Mouse (Mus musculus) CH12.LX (cell line): ENCODE results near the gene Slc16a3. TPM values are rescaled to one million over a fixed set of nuclear protein-coding genes. Genes with fewer than 3 reads are reported as not detected.

Experiments
- DNase-seq: peaks from one replicate; pipeline ENCODE4 v3.0.0-alpha.2; 2013; ENCODE audit errors: extremely low read depth
- H3K27ac ChIP-seq: 2 replicates; pipeline ENCODE4 v1.5.1; 2012; ENCODE audit warnings: low read depth, mild to moderate bottlenecking, control low read depth, moderate library complexity; ENCODE audit not compliant: insufficient read depth
- H3K27me3 ChIP-seq: replicated peaks from 2 replicates; pipeline ENCODE3; 2012; ENCODE audit warnings: inconsistent platforms
- H3K36me3 ChIP-seq, 2 experiments: replicated peaks in 1 of 2; 2 replicates each; pipeline versions ENCODE3 to v1.6.1; 2012; ENCODE audit warnings: inconsistent platforms in 1 of 2, low read length in 1 of 2, mild to moderate bottlenecking in 1 of 2, mixed read lengths in 1 of 2, moderate library complexity in 1 of 2; ENCODE audit not compliant: control insufficient read depth in 1 of 2, insufficient read depth in 1 of 2
- H3K4me1 ChIP-seq, 2 experiments: 2 replicates each; pipeline ENCODE4 v1.6.1; 2012; ENCODE audit warnings: inconsistent platforms in 1 of 2, moderate library complexity in 1 of 2; ENCODE audit not compliant: insufficient read depth in 2 of 2, control insufficient read depth in 1 of 2
- H3K4me2 ChIP-seq: 2 replicates; pipeline ENCODE4 v1.6.1; 2012; ENCODE audit warnings: low read depth, mild to moderate bottlenecking, control low read depth; ENCODE audit not compliant: poor library complexity, insufficient read depth, severe bottlenecking
- H3K4me3 ChIP-seq, 3 experiments: fragments of 150-350 bp in 1 of 3; sonication (generic) in 1 of 3; replicated peaks in 1 of 3; 2 replicates each; pipeline versions ENCODE3 to v1.5.1; 2011 to 2012; ENCODE audit warnings: low read depth in 2 of 3, low read length in 2 of 3, mild to moderate bottlenecking in 2 of 3, moderate library complexity in 2 of 3, control low read depth in 1 of 3, improper control_type of control experiment in 1 of 3, inconsistent platforms in 1 of 3, mixed read lengths in 1 of 3; ENCODE audit not compliant: poor library complexity in 1 of 3
- H3K79me2 ChIP-seq: replicated peaks from 2 replicates; pipeline ENCODE4 v1.6.1; 2012; ENCODE audit warnings: mild to moderate bottlenecking, moderate library complexity; ENCODE audit not compliant: control insufficient read depth, poor library complexity, insufficient read depth, severe bottlenecking; ENCODE audit errors: extremely low read depth
- H3K9ac ChIP-seq: 2 replicates; pipeline ENCODE4 v1.6.1; 2012; ENCODE audit warnings: low read depth, mild to moderate bottlenecking, control low read depth, moderate library complexity; ENCODE audit not compliant: insufficient read depth
- H3K9me3 ChIP-seq: replicated peaks from 2 replicates; pipeline ENCODE3; 2012; ENCODE audit warnings: low read length, inconsistent platforms, mixed read lengths
- BHLHE40 ChIP-seq: IDR thresholded peaks from 2 replicates; pipeline ENCODE4 v1.6.1; 2011; ENCODE audit warnings: mild to moderate bottlenecking, low read depth, low read length, improper control_type of control experiment
- CHD1 ChIP-seq: IDR thresholded peaks from 2 replicates; pipeline ENCODE4 v1.6.1; 2012; ENCODE audit warnings: low read depth, low read length, improper control_type of control experiment, inconsistent platforms
- CHD2 ChIP-seq: IDR thresholded peaks from 2 replicates; pipeline ENCODE4 v1.6.1; 2011; ENCODE audit warnings: low read length, improper control_type of control experiment
- E2F4 ChIP-seq: IDR thresholded peaks from 2 replicates; pipeline ENCODE4 v1.6.1; 2011; ENCODE audit warnings: low read depth, low read length, improper control_type of control experiment; ENCODE audit not compliant: insufficient replicate concordance
- ELF1 ChIP-seq: IDR thresholded peaks from 2 replicates; pipeline ENCODE4 v1.6.1; 2014; ENCODE audit warnings: low read depth, mild to moderate bottlenecking, inconsistent platforms, low read length, improper control_type of control experiment
- EP300 ChIP-seq: IDR thresholded peaks from 2 replicates; pipeline ENCODE4 v1.6.1; 2011; ENCODE audit warnings: low read length, improper control_type of control experiment
- ETS1 ChIP-seq: conservative IDR thresholded peaks from 2 replicates; pipeline ENCODE4 v1.6.1; 2012; ENCODE audit warnings: low read depth, mild to moderate bottlenecking, inconsistent platforms, low read length, improper control_type of control experiment, moderate library complexity
- GABPA ChIP-seq: IDR thresholded peaks from 2 replicates; pipeline ENCODE4 v1.6.1; 2012; ENCODE audit warnings: low read depth, low read length, improper control_type of control experiment, inconsistent platforms; ENCODE audit not compliant: insufficient replicate concordance
- HCFC1 ChIP-seq: IDR thresholded peaks from 2 replicates; pipeline ENCODE4 v1.6.1; 2012; ENCODE audit warnings: low read depth, mild to moderate bottlenecking, inconsistent platforms, low read length, improper control_type of control experiment
- IRF4 ChIP-seq: IDR thresholded peaks from 2 replicates; pipeline ENCODE4 v1.6.1; 2014; ENCODE audit warnings: low read depth, mild to moderate bottlenecking, inconsistent platforms, low read length, improper control_type of control experiment
- JUN ChIP-seq: IDR thresholded peaks from 2 replicates; pipeline ENCODE4 v1.6.1; 2011; ENCODE audit warnings: low read depth, mild to moderate bottlenecking, low read length, improper control_type of control experiment, moderate library complexity; ENCODE audit not compliant: insufficient read depth
- JUND ChIP-seq: conservative IDR thresholded peaks from 2 replicates; pipeline ENCODE4 v1.6.1; 2011; ENCODE audit warnings: low read depth, low read length, improper control_type of control experiment
- MAFK ChIP-seq: IDR thresholded peaks from 2 replicates; pipeline ENCODE4 v1.6.1; 2011; ENCODE audit warnings: low read length, improper control_type of control experiment; ENCODE audit not compliant: insufficient replicate concordance
- MAX ChIP-seq: IDR thresholded peaks from 2 replicates; pipeline ENCODE4 v1.6.1; 2011; ENCODE audit warnings: low read length, improper control_type of control experiment
- MXI1 ChIP-seq: IDR thresholded peaks from 2 replicates; pipeline ENCODE4 v1.6.1; 2011; ENCODE audit warnings: mild to moderate bottlenecking, low read depth, low read length, improper control_type of control experiment
- MYC ChIP-seq: IDR thresholded peaks from 2 replicates; pipeline ENCODE4 v1.6.1; 2011; ENCODE audit warnings: low read depth, mild to moderate bottlenecking, improper control_type of control experiment, low read length
- NELFE ChIP-seq: IDR thresholded peaks from 2 replicates; pipeline ENCODE4 v1.6.1; 2011; ENCODE audit warnings: low read depth, low read length, improper control_type of control experiment
- NRF1 ChIP-seq: IDR thresholded peaks from 2 replicates; pipeline ENCODE4 v1.6.1; 2014; ENCODE audit warnings: low read depth, mild to moderate bottlenecking, inconsistent platforms, low read length, improper control_type of control experiment, moderate library complexity
- POLR2A ChIP-seq: IDR thresholded peaks from 2 replicates; pipeline ENCODE4 v1.6.1; 2011; ENCODE audit warnings: low read depth, mild to moderate bottlenecking, improper control_type of control experiment, low read length
- POLR2AphosphoS2 ChIP-seq: IDR thresholded peaks from 2 replicates; pipeline ENCODE4 v1.6.1; 2011; ENCODE audit warnings: low read depth, low read length, improper control_type of control experiment
- RAD21 ChIP-seq: IDR thresholded peaks from 2 replicates; pipeline ENCODE4 v1.6.1; 2011; ENCODE audit warnings: low read depth, mild to moderate bottlenecking, low read length, improper control_type of control experiment, moderate library complexity
- RCOR1 ChIP-seq: conservative IDR thresholded peaks from 2 replicates; pipeline ENCODE4 v1.6.1; 2012; ENCODE audit warnings: low read depth, mild to moderate bottlenecking, inconsistent platforms, low read length, improper control_type of control experiment
- SIN3A ChIP-seq: IDR thresholded peaks from 2 replicates; pipeline ENCODE4 v1.6.1; 2012; ENCODE audit warnings: low read length, improper control_type of control experiment, inconsistent platforms
- SMC3 ChIP-seq: IDR thresholded peaks from 2 replicates; pipeline ENCODE4 v1.6.1; 2011; ENCODE audit warnings: low read depth, low read length, improper control_type of control experiment
- TBP ChIP-seq: conservative IDR thresholded peaks from 2 replicates; pipeline ENCODE4 v1.6.1; 2011; ENCODE audit warnings: low read depth, low read length, improper control_type of control experiment
- TCF12 ChIP-seq: IDR thresholded peaks from 2 replicates; pipeline ENCODE4 v1.6.1; 2014; ENCODE audit warnings: low read depth, mild to moderate bottlenecking, inconsistent platforms, low read length, improper control_type of control experiment
- USF1 ChIP-seq: IDR thresholded peaks from 2 replicates; pipeline ENCODE4 v1.6.1; 2014; ENCODE audit warnings: low read depth, mild to moderate bottlenecking, inconsistent platforms, low read length, improper control_type of control experiment
- USF2 ChIP-seq: conservative IDR thresholded peaks from 2 replicates; pipeline ENCODE4 v1.6.1; 2011; ENCODE audit warnings: low read depth, low read length, improper control_type of control experiment
- ZMIZ1 ChIP-seq: IDR thresholded peaks from 2 replicates; pipeline ENCODE4 v1.6.1; 2012; ENCODE audit warnings: low read depth, mild to moderate bottlenecking, inconsistent platforms, low read length, improper control_type of control experiment
- dilution Hi-C: fragments of 300-500 bp; cut with MboI; formaldehyde crosslinking; loops from 2 replicates; pipeline ENCODE4 v1.14.3; 2020; ENCODE audit warnings: low sequenced_read_pairs; ENCODE audit not compliant: extremely low pct_unique_long_range_greater_than_20kb, extremely low pct_ligation_motif_present
- in situ Hi-C: fragments of 300-500 bp; cut with MboI; formaldehyde crosslinking; loops from 3 replicates; pipeline ENCODE4 v1.14.3; 2019; ENCODE audit warnings: low sequenced_read_pairs, low pct_ligation_motif_present, low pct_unique_long_range_greater_than_20kb, mixed read lengths
- polyA plus RNA-seq: library from polyadenylated mRNA; unstranded; fragments of >175 nt; gene quantifications from 2 replicates; pipeline ENCODE4 v1.2.1, GENCODE M21; 2012; ENCODE audit warnings: low read depth; ENCODE audit not compliant: insufficient read length
- total RNA-seq, 2 experiments: library from RNA; depleted of rRNA; stranded (reverse); fragments of 300-350 nt in 1 of 2; fragments of >200 nt in 1 of 2; gene quantifications; 2 replicates each; pipeline ENCODE4 v1.2.3; 2012 to 2014

The Slc16a3 gene
- total and polyA plus RNA-seq, 3 experiments: 9.7 to 388 (median 130) TPM

DNA sequence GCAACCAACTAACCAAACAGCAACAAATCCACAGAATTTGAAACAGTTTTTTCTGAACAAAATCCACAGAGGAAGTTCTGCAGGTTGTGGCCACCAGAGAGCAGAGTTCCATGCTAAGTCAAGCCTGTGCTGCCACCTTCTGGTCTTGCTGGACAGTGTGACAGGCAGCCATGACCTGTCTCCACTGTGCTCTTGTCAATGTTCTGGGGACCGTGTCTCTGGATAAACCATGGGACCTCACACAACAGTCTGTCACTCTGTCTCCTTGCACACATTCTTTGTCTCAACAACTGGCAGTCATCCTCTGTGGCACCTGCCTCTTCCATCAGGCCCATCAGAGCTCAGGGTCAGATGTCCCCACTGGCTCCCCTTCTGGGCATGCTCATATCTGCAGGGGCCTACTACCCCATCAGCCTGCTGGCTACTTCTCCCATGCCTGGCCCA, 42.8 kb upstream of the Slc16a3 start (continued):
- TF ChIP-seq E2F4 (no peak), ZMIZ1 (no peak), RAD21 (peak; percentile 88), POLR2A (no peak), GABPA (no peak), IRF4 (peak; percentile 26; the same call in 1 of the 2 replicates)

GRCm38 (mm10) chr11:120913796-120914195, 34.5 kb upstream of the Slc16a3 start:
- H3K79me2 ChIP-seq: no peaks in the 10 kb centered on the region
- dilution Hi-C loops: no loop called here
- H3K27me3 ChIP-seq: no peaks in the 10 kb centered on the region
- no peak overlapping the region for H3K4me2 ChIP-seq
- H3K9me3 ChIP-seq: no peaks in the 10 kb centered on the region
- H3K27ac ChIP-seq: no peak overlapping the region
- TF ChIP-seq TCF12: no peak
- TF ChIP-seq GABPA: no peak
- TF ChIP-seq RCOR1: no peak
- no peak for TF ChIP-seq BHLHE40
- TF ChIP-seq POLR2AphosphoS2: no peak
- no peak for TF ChIP-seq MXI1
- no peak for TF ChIP-seq TBP
- H3K9ac ChIP-seq: no peak overlapping the region
- in situ Hi-C loops: no loop called here
- H3K4me1 ChIP-seq: peaks cover 2 to 7% of the 10 kb centered on the region in 2 experiments; a peak in 3 of 4 replicates
- H3K36me3 ChIP-seq: peaks cover 10 to 35% of the 10 kb centered on the region in 2 experiments
- no peak for DNase-seq
- no peak overlapping the region for H3K4me3 ChIP-seq

DNA sequence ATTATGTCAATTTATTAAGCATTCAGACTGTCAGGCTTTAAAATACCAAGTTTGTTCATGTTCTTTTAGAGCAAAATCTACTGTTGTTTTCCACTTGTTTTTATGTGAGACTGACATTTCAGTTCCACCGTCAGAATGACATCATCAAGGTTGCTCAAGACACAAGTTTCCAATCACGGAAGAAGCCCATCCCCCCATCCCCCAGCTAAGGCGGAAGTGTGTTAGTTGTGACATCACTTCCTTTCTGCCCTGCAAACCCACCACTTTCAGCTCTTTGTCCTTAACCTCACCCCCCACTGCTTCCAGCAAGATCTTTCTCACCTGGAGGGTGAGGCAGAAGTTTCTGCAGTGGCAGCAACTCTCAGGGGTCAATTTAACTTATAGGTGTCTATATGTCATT, 31.8 kb upstream of the Slc16a3 start:
- TF ChIP-seq JUN (peak; percentile 84), GABPA (peak; percentile 44; the same call in 1 of the 2 replicates), SIN3A (peak; percentile 48; the same call in 1 of the 2 replicates), MAX (no peak), CHD1 (no peak), JUND (peak; percentile 80), MYC (0 out of 2 replicates have a peak, but pooled peaks have one; percentile 8), RAD21 (no peak), MXI1 (no peak), POLR2A (0 out of 2 replicates have a peak, but pooled peaks have one; percentile 22), IRF4 (no peak; the same call in 1 of the 2 replicates), ETS1 (peak; percentile 79), NRF1 (no peak), SMC3 (no peak), ELF1 (peak; percentile 93), USF2 (no peak), NELFE (no peak), CHD2 (peak; percentile 89), USF1 (no peak), EP300 (peak; percentile 30; the same call in 1 of the 2 replicates), ZMIZ1 (no peak), MAFK (no peak), TBP (0 out of 2 replicates have a peak, but pooled peaks have one; percentile 33), HCFC1 (peak; percentile 75)
- Histone ChIP-seq H3K9ac (no peak overlapping the region), H3K9me3 (no peaks in the 10 kb centered on the region), H3K27me3 (no peaks in the 10 kb centered on the region), H3K4me1 (peaks cover 2 to 7% of the 10 kb centered on the region in 2 experiments; a peak in 3 of 4 replicates), H3K36me3 (peaks cover 23 to 57% of the 10 kb centered on the region in 2 experiments), H3K4me3 (no peak overlapping the region), H3K79me2 (no peaks in the 10 kb centered on the region), H3K4me2 (no peak overlapping the region), H3K27ac (no peak overlapping the region; the same call in none of the 2 replicates)
- peak; percentile 92 for DNase-seq
- dilution Hi-C loops (no loop called here), in situ Hi-C loops (loop anchor here (5.0 kb wide), 2 partner anchors 36 to 121 kb away; partner anchors contain the start of gene Cd7)
